Mouse (Mus musculus) neural tube, embryonic 10.5 days (tissue): ENCODE measurements around the gene Slc9a4.
"Not testable (repeated sequence)": the region's sequence is repeated elsewhere in the genome, so short reads cannot be mapped to it uniquely, and the experiment has no call there.

ENCODE experiments used
- DNase-seq: peaks from one replicate; pipeline ENCODE4 v3.0.0-alpha.2; 2017; ENCODE audit warnings: low spot score; ENCODE audit errors: extremely low spot score

Slc9a4 gene

GRCm38 (mm10) chr1:40579784-40580183, at the start of gene Slc9a4:
Gene Slc9a4, plus strand, starts transcription at chr1:40580081.
- DNase-seq, result peak; percentile 27

- DNase-seq, result no peak
Observed at GRCm38 (mm10) chr1:40537577-40537976, 42.3 kb upstream of the Slc9a4 start.

- DNase-seq, result peak; percentile 45
Observed at GRCm38 (mm10) chr1:40544650-40545049, 35.2 kb upstream of the Slc9a4 start.

- DNase-seq, result no peak
Observed at GRCm38 (mm10) chr1:40546645-40547044, 33.2 kb upstream of the Slc9a4 start.

- no peak for DNase-seq
Observed at GRCm38 (mm10) chr1:40547064-40547572, 32.8 kb upstream of the Slc9a4 start.

GRCm38 (mm10) chr1:40547762-40548161, 32.1 kb upstream of the Slc9a4 start:
- DNase-seq, result no peak

- DNase-seq, result no peak
Observed at GRCm38 (mm10) chr1:40569374-40569773, 10.5 kb upstream of the Slc9a4 start.

GRCm38 (mm10) chr1:40580269-40580668, 388 bp downstream of the Slc9a4 start:
- no peak for DNase-seq

GRCm38 (mm10) chr1:40586776-40587175, 6.9 kb downstream of the Slc9a4 start:
- no peak for DNase-seq

GRCm38 (mm10) chr1:40590931-40591330, 11.1 kb downstream of the Slc9a4 start:
- no peak for DNase-seq

GRCm38 (mm10) chr1:40597822-40598221, 17.9 kb downstream of the Slc9a4 start:
- DNase-seq, result no peak

- DNase-seq, result not testable (repeated sequence)
Observed at GRCm38 (mm10) chr1:40599661-40600060, 19.8 kb downstream of the Slc9a4 start.

- DNase-seq, result no peak
Observed at GRCm38 (mm10) chr1:40600394-40601327, 20.8 kb downstream of the Slc9a4 start.

GRCm38 (mm10) chr1:40601461-40601860, 21.6 kb downstream of the Slc9a4 start:
- no peak for DNase-seq

- no peak for DNase-seq
Observed at GRCm38 (mm10) chr1:40613219-40613618, 33.3 kb downstream of the Slc9a4 start.

- no peak for DNase-seq
Observed at GRCm38 (mm10) chr1:40619093-40619492, 39.2 kb downstream of the Slc9a4 start.

GRCm38 (mm10) chr1:40619871-40620270, 40.0 kb downstream of the Slc9a4 start:
- no peak for DNase-seq

- DNase-seq, result no peak
Observed at GRCm38 (mm10) chr1:40624954-40625353, 45.1 kb downstream of the Slc9a4 start.

- no peak for DNase-seq
Observed at GRCm38 (mm10) chr1:40626954-40627353, 47.1 kb downstream of the Slc9a4 start.

- no peak for DNase-seq
Observed at GRCm38 (mm10) chr1:40628443-40628842, 48.6 kb downstream of the Slc9a4 start.

- DNase-seq, result no peak
Observed at GRCm38 (mm10) chr1:40632407-40633062, 52.7 kb downstream of the Slc9a4 start.

GRCm38 (mm10) chr1:40634608-40635007, 54.7 kb downstream of the Slc9a4 start:
- DNase-seq, result no peak
